Mouse (Mus musculus) heart, adult 2 months (tissue): Measurements from ENCODE around the gene Serpinb1a.

ENCODE experiments used
- CTCF ChIP-seq: fragments of 200-600 bp; IDR thresholded peaks from 2 replicates; pipeline ENCODE4 v1.8.1; 2022; ENCODE audit warnings: antibody characterized with exemption, mild to moderate bottlenecking, moderate library complexity
- POLR2A ChIP-seq: fragments of 200-500 bp; IDR thresholded peaks from 2 replicates; pipeline ENCODE4 v1.6.1; 2011; ENCODE audit warnings: mild to moderate bottlenecking, low read depth, low read length, control low read depth; ENCODE audit not compliant: insufficient read depth

DNA sequence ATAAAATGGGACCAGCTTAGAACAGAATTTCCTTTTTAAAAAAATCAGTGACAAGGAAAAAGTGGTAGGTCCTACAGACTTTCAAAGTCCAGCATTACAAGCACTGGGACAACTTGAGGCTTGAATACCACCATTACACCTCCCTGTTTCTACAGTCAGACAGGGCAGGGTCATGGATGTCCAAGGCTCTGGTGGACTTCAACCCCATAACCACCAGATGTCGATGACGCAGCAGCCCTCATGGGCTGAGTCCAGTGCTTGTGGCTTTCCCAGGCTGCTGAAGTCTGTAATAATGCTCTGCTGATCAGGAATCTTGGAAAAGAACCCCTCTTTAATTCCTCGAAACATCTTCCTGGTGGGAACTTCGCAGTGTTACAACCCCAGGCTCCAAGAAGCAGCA is 1.6 kb upstream of the Serpinb1a start:
- TF ChIP-seq CTCF (no peak), POLR2A (no peak)
